Mouse (Mus musculus) limb, embryonic 14.5 days (tissue): ENCODE measurements at regions not wholly inside any gene's neighbourhood (a gene's known extent, or its start where the extent isn't known, plus 50 kb on each side); places are given as distances from the start of the nearest gene placed in this dataset. TPM values are rescaled to one million over a fixed set of nuclear protein-coding genes. Genes with fewer than 3 reads are reported as not detected.

Source experiments
- ATAC-seq: fragments of 200-750 bp; cut with Nextera tagmentation; 2 replicates; pipeline ENCODE4 v1.8.0; 2017; ENCODE audit warnings: low read depth, moderate number of reproducible peaks, moderate TSS enrichment; ENCODE audit not compliant: low FRiP score
- DNase-seq: peaks from one replicate; pipeline ENCODE4 v3.0.0-alpha.2; 2015; ENCODE audit warnings: low spot score
- H3K27ac ChIP-seq: fragments of 300-500 bp; sonication (generic); replicated peaks from 2 replicates; pipeline ENCODE4 v1.5.1; 2014; ENCODE audit warnings: low read depth, mild to moderate bottlenecking, low read length, moderate library complexity, mixed read lengths
- H3K27me3 ChIP-seq: fragments of 300-500 bp; sonication (generic); 2 replicates; pipeline ENCODE4 v1.6.1; 2014; ENCODE audit warnings: low read length, mixed read lengths; ENCODE audit not compliant: control insufficient read depth, insufficient read depth
- H3K36me3 ChIP-seq: fragments of 300-500 bp; sonication (generic); 2 replicates; pipeline ENCODE4 v1.6.1; 2014; ENCODE audit warnings: mild to moderate bottlenecking, low read length, moderate library complexity, mixed read lengths; ENCODE audit not compliant: control insufficient read depth, insufficient read depth
- H3K4me1 ChIP-seq: fragments of 300-500 bp; sonication (generic); 2 replicates; pipeline ENCODE4 v1.6.1; 2014; ENCODE audit warnings: antibody characterized with exemption, low read length, mixed read lengths; ENCODE audit not compliant: control insufficient read depth, insufficient read depth
- H3K4me2 ChIP-seq: fragments of 300-500 bp; sonication (generic); replicated peaks from 2 replicates; pipeline ENCODE4 v1.6.1; 2014; ENCODE audit warnings: low read depth, mild to moderate bottlenecking, low read length, moderate library complexity; ENCODE audit not compliant: severe bottlenecking
- H3K4me3 ChIP-seq: fragments of 300-500 bp; sonication (generic); replicated peaks from 2 replicates; pipeline ENCODE4 v1.5.1; 2014; ENCODE audit warnings: low read length
- H3K9ac ChIP-seq: fragments of 300-500 bp; sonication (generic); 2 replicates; pipeline ENCODE4 v1.6.1; 2014; ENCODE audit warnings: mild to moderate bottlenecking, low read depth, low read length, moderate library complexity; ENCODE audit not compliant: severe bottlenecking
- H3K9me3 ChIP-seq: fragments of 300-500 bp; sonication (generic); 2 replicates; pipeline ENCODE4 v1.6.1; 2016; ENCODE audit warnings: low read length; ENCODE audit not compliant: control insufficient read depth
- POLR2A ChIP-seq: fragments of 200-500 bp; IDR thresholded peaks from 2 replicates; pipeline ENCODE4 v1.8.0; 2012; ENCODE audit warnings: inconsistent platforms, mild to moderate bottlenecking, moderate library complexity, borderline replicate concordance; ENCODE audit not compliant: insufficient read depth, insufficient read length; ENCODE audit errors: extremely low read depth
- WGBS: fragments of 180-500 bp; shearing (Covaris S2); extraction: QIAGEN DNeasy Blood & Tissue Kit; methylation state at CpG from one replicate; pipeline ENCODE4 v1.1.7; 2014; 5-methylcytosine and 5-hydroxymethylcytosine counted together
- microRNA-seq: library from miRNA; unstranded; fragments of <30 nt; microRNA quantifications from one replicate; pipeline ENCODE4, GENCODE M21; 2016

DNA sequence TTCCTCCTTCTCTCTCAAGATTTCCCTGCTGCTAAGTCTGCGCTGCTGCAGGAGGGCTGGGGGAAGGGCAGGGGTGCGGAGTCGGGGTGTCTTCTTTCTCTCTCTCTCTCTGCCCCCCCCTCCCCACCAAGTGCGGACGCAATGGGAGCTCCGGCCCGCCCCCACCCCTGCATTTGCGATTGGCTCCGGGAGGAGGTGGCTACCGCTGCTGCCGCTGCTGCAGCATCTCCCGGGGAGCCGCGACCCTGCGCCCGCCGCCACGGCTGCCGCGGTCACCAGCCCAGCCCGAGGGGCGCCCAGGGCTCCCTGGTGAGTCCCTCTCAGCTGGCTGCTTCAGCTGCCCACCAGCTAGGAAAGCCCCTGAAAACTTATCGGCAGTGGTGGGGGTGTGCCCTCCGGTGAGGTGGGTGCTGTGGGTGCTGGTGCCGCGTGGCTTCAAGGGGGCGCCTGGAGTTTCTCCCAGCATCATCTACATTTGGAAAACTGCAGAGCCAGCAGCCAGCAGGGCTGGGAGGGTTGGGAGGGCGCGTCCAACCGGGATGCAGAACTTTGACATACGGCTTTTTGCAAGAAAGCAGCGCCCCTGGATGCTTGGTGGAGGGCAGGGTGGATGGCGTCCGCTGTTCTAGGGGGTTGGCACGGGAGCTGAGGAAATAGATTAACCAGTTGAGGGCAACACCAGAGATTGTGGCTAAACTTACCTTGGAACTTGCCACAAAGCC, 51.6 kb upstream of the Gata5 start:
- H3K27ac ChIP-seq, result no peak overlapping the region
- peak overlapping the region; percentile 37 for H3K4me3 ChIP-seq
- no peaks in the 10 kb centered on the region for H3K9me3 ChIP-seq
- H3K9ac ChIP-seq, result peak overlapping the region; percentile 44
- no peaks in the 10 kb centered on the region for H3K36me3 ChIP-seq
- peak overlapping the region; percentile 63 for H3K4me2 ChIP-seq
- no peak for TF ChIP-seq POLR2A
- 2% methylated on average over 25 of the region's 35 CpGs for WGBS
- H3K4me1 ChIP-seq, result no peaks in the 10 kb centered on the region
- DNase-seq (no peak), ATAC-seq (peak; percentile 5; the same call in 1 of the 2 replicates)
- H3K27me3 ChIP-seq, result peaks cover 40% of the 10 kb centered on the region

- Histone ChIP-seq H3K9ac (no peak overlapping the region), H3K27ac (no peak overlapping the region), H3K27me3 (peaks cover 36% of the 10 kb centered on the region), H3K4me2 (peak overlapping the region; percentile 63), H3K4me3 (peak overlapping the region; percentile 37), H3K36me3 (no peaks in the 10 kb centered on the region), H3K9me3 (no peaks in the 10 kb centered on the region), H3K4me1 (no peaks in the 10 kb centered on the region)
- ATAC-seq (peak; percentile 78), DNase-seq (peak; percentile 27)
- 6% methylated on average over 26 of the region's 26 CpGs for whole genome bisulfite sequencing
- no peak for TF ChIP-seq POLR2A
Measured at GRCm38 (mm10) chr2:180385231-180385895, 50.9 kb upstream of the Gata5 start.

Small RNA genes lying in the stretch of these regions (microRNA-seq; reads per million reads assigned to microRNA genes)
- gene Mir133a-2, result not detected
- not detected for gene Mir1a-1
